Mouse (Mus musculus): ENCODE data around the gene Lrp6.

The Lrp6 gene

GRCm38 (mm10) chr6:134533021-134533420 is 33.7 kb downstream of the Lrp6 start:
- DNase-seq (ENCODE audit: extremely low spot score) = no peak

- no peak for DNase-seq (ENCODE audit: extremely low spot score)
These were observed 34.8 kb downstream of the Lrp6 start for GRCm38 (mm10) chr6:134531950-134532349.

- DNase-seq (ENCODE audit: extremely low spot score) = no peak
These were observed 37.4 kb downstream of the Lrp6 start for GRCm38 (mm10) chr6:134529340-134529739.

GRCm38 (mm10) chr6:134528396-134528795 is 38.4 kb downstream of the Lrp6 start:
- no peak for DNase-seq (ENCODE audit: extremely low spot score)

GRCm38 (mm10) chr6:134527596-134528128 is 39.1 kb downstream of the Lrp6 start:
- no peak for DNase-seq (ENCODE audit: extremely low spot score)

GRCm38 (mm10) chr6:134526821-134527595 is 39.8 kb downstream of the Lrp6 start:
- DNase-seq (ENCODE audit: extremely low spot score) = no peak

- no peak for DNase-seq (ENCODE audit: extremely low spot score)
These were observed 40.5 kb downstream of the Lrp6 start for GRCm38 (mm10) chr6:134526275-134526674.

GRCm38 (mm10) chr6:134521411-134521810 is 45.4 kb downstream of the Lrp6 start:
- DNase-seq (ENCODE audit: extremely low spot score) = no peak

GRCm38 (mm10) chr6:134520821-134521220 is 45.9 kb downstream of the Lrp6 start:
- no peak for DNase-seq (ENCODE audit: extremely low spot score)

GRCm38 (mm10) chr6:134518450-134518849 is 48.3 kb downstream of the Lrp6 start:
- no peak for DNase-seq (ENCODE audit: extremely low spot score)

GRCm38 (mm10) chr6:134517141-134517540 is 49.6 kb downstream of the Lrp6 start:
- DNase-seq (ENCODE audit: extremely low spot score) = no peak

GRCm38 (mm10) chr6:134515416-134515815 is 51.3 kb downstream of the Lrp6 start:
- no peak for DNase-seq (ENCODE audit: extremely low spot score)

- no peak for DNase-seq (ENCODE audit: extremely low spot score)
These were observed 52.8 kb downstream of the Lrp6 start for GRCm38 (mm10) chr6:134513896-134514510.

GRCm38 (mm10) chr6:134513011-134513410 is 53.8 kb downstream of the Lrp6 start:
- no peak for DNase-seq (ENCODE audit: extremely low spot score)

- DNase-seq (ENCODE audit: extremely low spot score) = no peak
These were observed 54.3 kb downstream of the Lrp6 start for GRCm38 (mm10) chr6:134512478-134512877.

GRCm38 (mm10) chr6:134511118-134511517 is 55.6 kb downstream of the Lrp6 start:
- no peak for DNase-seq (ENCODE audit: extremely low spot score)

- DNase-seq (ENCODE audit: extremely low spot score) = no peak
These were observed 56.5 kb downstream of the Lrp6 start for GRCm38 (mm10) chr6:134510280-134510679.

- DNase-seq (ENCODE audit: extremely low spot score) = no peak
These were observed 57.0 kb downstream of the Lrp6 start for GRCm38 (mm10) chr6:134509731-134510226.

GRCm38 (mm10) chr6:134504866-134505265 is 61.9 kb downstream of the Lrp6 start:
- no peak for DNase-seq (ENCODE audit: extremely low spot score)

GRCm38 (mm10) chr6:134502335-134502734 is 64.4 kb downstream of the Lrp6 start:
- DNase-seq (ENCODE audit: extremely low spot score) = no peak

- no peak for DNase-seq (ENCODE audit: extremely low spot score)
These were observed 66.2 kb downstream of the Lrp6 start for GRCm38 (mm10) chr6:134500381-134501162.

- DNase-seq (ENCODE audit: extremely low spot score) = no peak
These were observed 67.7 kb downstream of the Lrp6 start for GRCm38 (mm10) chr6:134499089-134499488.
